Mouse (Mus musculus): Measurements from ENCODE around the gene Rpl9-ps1. TPM values are rescaled to one million over a fixed set of nuclear protein-coding genes. Genes with fewer than 3 reads are reported as not detected.

Rpl9-ps1 gene
- not detected in 2 replicates for polyA plus RNA-seq (2012; rRNA removed)

GRCm38 (mm10) chr11:83645521-83645920 is at the start of gene Rpl9-ps1:
Gene Rpl9-ps1, minus strand, starts transcription at chr11:83645621.
- Histone ChIP-seq H3K4me3 (ENCODE audit: control insufficient read depth, insufficient read depth, low read length) (no peak within 1 kb of the TSS), H3K36me3 (ENCODE audit: control insufficient read depth, insufficient read depth, low read length) (no peaks in the 10 kb centered on the region), H3K27me3 (ENCODE audit: control insufficient read depth, insufficient read depth, low read length) (no peaks in the 10 kb centered on the region), H3K27ac (ENCODE audit: control insufficient read depth, insufficient read depth, low read length) (no peak within 1 kb of the TSS), H3K4me1 (replicated peaks; ENCODE audit: control insufficient read depth, insufficient read depth, low read length) (peaks cover 9% of the 10 kb centered on the region)
- TF ChIP-seq CTCF (IDR thresholded peaks at IDR 0.05; ENCODE audit: borderline replicate concordance, control insufficient read depth, extremely low read depth, insufficient read depth, low read length, poor library complexity) (no peak), POLR2A (IDR thresholded peaks at IDR 0.05; ENCODE audit: control insufficient read depth, extremely low read depth, insufficient read depth, low read length, poor library complexity) (no peak)
- WGBS: 97% methylated on average over 1 of the region's 1 CpGs
- DNase-seq: no peak

- Histone ChIP-seq H3K27me3 (ENCODE audit: control insufficient read depth, insufficient read depth, low read length) (no peaks in the 10 kb centered on the region), H3K36me3 (ENCODE audit: control insufficient read depth, insufficient read depth, low read length) (no peaks in the 10 kb centered on the region), H3K4me1 (replicated peaks; ENCODE audit: control insufficient read depth, insufficient read depth, low read length) (no peaks in the 10 kb centered on the region), H3K4me3 (ENCODE audit: control insufficient read depth, insufficient read depth, low read length) (no peak overlapping the region), H3K27ac (ENCODE audit: control insufficient read depth, insufficient read depth, low read length) (no peak overlapping the region)
- 94% methylated on average over 1 of the region's 1 CpGs for WGBS
- TF ChIP-seq POLR2A (IDR thresholded peaks at IDR 0.05; ENCODE audit: control insufficient read depth, extremely low read depth, insufficient read depth, low read length, poor library complexity) (no peak), CTCF (IDR thresholded peaks at IDR 0.05; ENCODE audit: borderline replicate concordance, control insufficient read depth, extremely low read depth, insufficient read depth, low read length, poor library complexity) (no peak)
- no peak for DNase-seq
These were observed 46.6 kb upstream of the Rpl9-ps1 start for GRCm38 (mm10) chr11:83692008-83692407.

- Histone ChIP-seq H3K27ac (ENCODE audit: control insufficient read depth, insufficient read depth, low read length) (no peak overlapping the region), H3K4me1 (replicated peaks; ENCODE audit: control insufficient read depth, insufficient read depth, low read length) (no peaks in the 10 kb centered on the region), H3K4me3 (ENCODE audit: control insufficient read depth, insufficient read depth, low read length) (no peak overlapping the region), H3K27me3 (ENCODE audit: control insufficient read depth, insufficient read depth, low read length) (no peaks in the 10 kb centered on the region), H3K36me3 (ENCODE audit: control insufficient read depth, insufficient read depth, low read length) (no peaks in the 10 kb centered on the region)
- DNase-seq: no peak
- 89% methylated on average over 1 of the region's 1 CpGs for WGBS
- no peak for TF ChIP-seq CTCF (IDR thresholded peaks at IDR 0.05; ENCODE audit: borderline replicate concordance, control insufficient read depth, extremely low read depth, insufficient read depth, low read length, poor library complexity)
- TF ChIP-seq POLR2A (IDR thresholded peaks at IDR 0.05; ENCODE audit: control insufficient read depth, extremely low read depth, insufficient read depth, low read length, poor library complexity): no peak
These were observed 44.5 kb upstream of the Rpl9-ps1 start for GRCm38 (mm10) chr11:83689918-83690317.

GRCm38 (mm10) chr11:83675665-83676064 is 30.2 kb upstream of the Rpl9-ps1 start:
- Histone ChIP-seq H3K36me3 (ENCODE audit: control insufficient read depth, insufficient read depth, low read length) (no peaks in the 10 kb centered on the region), H3K4me3 (ENCODE audit: control insufficient read depth, insufficient read depth, low read length) (no peak overlapping the region), H3K4me1 (replicated peaks; ENCODE audit: control insufficient read depth, insufficient read depth, low read length) (no peaks in the 10 kb centered on the region), H3K27me3 (ENCODE audit: control insufficient read depth, insufficient read depth, low read length) (no peaks in the 10 kb centered on the region), H3K27ac (ENCODE audit: control insufficient read depth, insufficient read depth, low read length) (no peak overlapping the region)
- TF ChIP-seq POLR2A (IDR thresholded peaks at IDR 0.05; ENCODE audit: control insufficient read depth, extremely low read depth, insufficient read depth, low read length, poor library complexity) (no peak), CTCF (IDR thresholded peaks at IDR 0.05; ENCODE audit: borderline replicate concordance, control insufficient read depth, extremely low read depth, insufficient read depth, low read length, poor library complexity) (no peak)
- 93% methylated on average over 1 of the region's 1 CpGs for WGBS
- no peak for DNase-seq

GRCm38 (mm10) chr11:83671743-83672142 is 26.3 kb upstream of the Rpl9-ps1 start:
- no peaks in the 10 kb centered on the region for H3K36me3 ChIP-seq (ENCODE audit: control insufficient read depth, insufficient read depth, low read length)
- no peak overlapping the region for H3K4me3 ChIP-seq (ENCODE audit: control insufficient read depth, insufficient read depth, low read length)
- no peak for TF ChIP-seq POLR2A (IDR thresholded peaks at IDR 0.05; ENCODE audit: control insufficient read depth, extremely low read depth, insufficient read depth, low read length, poor library complexity)
- no peak for TF ChIP-seq CTCF (IDR thresholded peaks at IDR 0.05; ENCODE audit: borderline replicate concordance, control insufficient read depth, extremely low read depth, insufficient read depth, low read length, poor library complexity)
- H3K4me1 ChIP-seq (replicated peaks; ENCODE audit: control insufficient read depth, insufficient read depth, low read length): no peaks in the 10 kb centered on the region
- DNase-seq: no peak
- no peaks in the 10 kb centered on the region for H3K27me3 ChIP-seq (ENCODE audit: control insufficient read depth, insufficient read depth, low read length)
- H3K27ac ChIP-seq (ENCODE audit: control insufficient read depth, insufficient read depth, low read length): no peak overlapping the region

- Histone ChIP-seq H3K36me3 (ENCODE audit: control insufficient read depth, insufficient read depth, low read length) (no peaks in the 10 kb centered on the region), H3K4me3 (ENCODE audit: control insufficient read depth, insufficient read depth, low read length) (no peak overlapping the region), H3K27ac (ENCODE audit: control insufficient read depth, insufficient read depth, low read length) (no peak overlapping the region), H3K27me3 (ENCODE audit: control insufficient read depth, insufficient read depth, low read length) (no peaks in the 10 kb centered on the region), H3K4me1 (replicated peaks; ENCODE audit: control insufficient read depth, insufficient read depth, low read length) (peaks cover 11% of the 10 kb centered on the region)
- WGBS: 57% methylated on average over 5 of the region's 5 CpGs
- no peak for DNase-seq
- TF ChIP-seq CTCF (IDR thresholded peaks at IDR 0.05; ENCODE audit: borderline replicate concordance, control insufficient read depth, extremely low read depth, insufficient read depth, low read length, poor library complexity) (no peak), POLR2A (IDR thresholded peaks at IDR 0.05; ENCODE audit: control insufficient read depth, extremely low read depth, insufficient read depth, low read length, poor library complexity) (no peak)
These were observed 18.1 kb upstream of the Rpl9-ps1 start for GRCm38 (mm10) chr11:83663532-83663931.

GRCm38 (mm10) chr11:83662204-83662603 is 16.8 kb upstream of the Rpl9-ps1 start, which contains the start of gene Ccl4:
Gene Ccl4, plus strand, starts transcription at chr11:83662584.
- H3K36me3 ChIP-seq (ENCODE audit: control insufficient read depth, insufficient read depth, low read length): no peaks in the 10 kb centered on the region
- H3K4me1 ChIP-seq (replicated peaks; ENCODE audit: control insufficient read depth, insufficient read depth, low read length): peaks cover 16% of the 10 kb centered on the region
- no peak within 1 kb of the TSS for H3K4me3 ChIP-seq (ENCODE audit: control insufficient read depth, insufficient read depth, low read length)
- no peaks in the 10 kb centered on the region for H3K27me3 ChIP-seq (ENCODE audit: control insufficient read depth, insufficient read depth, low read length)
- WGBS: 7% methylated on average over 6 of the region's 6 CpGs
- peak; percentile 40 for DNase-seq
- H3K27ac ChIP-seq (ENCODE audit: control insufficient read depth, insufficient read depth, low read length): peak within 1 kb of the TSS; percentile 42; the same call in 1 of the 2 replicates
- no peak for TF ChIP-seq CTCF (IDR thresholded peaks at IDR 0.05; ENCODE audit: borderline replicate concordance, control insufficient read depth, extremely low read depth, insufficient read depth, low read length, poor library complexity)
- TF ChIP-seq POLR2A (IDR thresholded peaks at IDR 0.05; ENCODE audit: control insufficient read depth, extremely low read depth, insufficient read depth, low read length, poor library complexity): no peak
